Mouse (Mus musculus): ENCODE measurements at regions not wholly inside any gene's neighbourhood (a gene's known extent, or its start where the extent isn't known, plus 50 kb on each side); places are given as distances from the start of the nearest gene placed in this dataset.

GRCm38 (mm10) chr8:103955568-103956260 lies 145.7 kb upstream of the Cdh5 start:
- TF ChIP-seq HCFC1 (IDR thresholded peaks at IDR 0.05; ENCODE audit: borderline replicate concordance, insufficient read depth, low read length) (no peak), CHD2 (IDR thresholded peaks at IDR 0.05; ENCODE audit: low read depth, low read length) (no peak), ZNF384 (IDR thresholded peaks at IDR 0.05; ENCODE audit: low read depth, low read length) (no peak), MAFK (IDR thresholded peaks at IDR 0.05; ENCODE audit: insufficient read depth, low read depth, low read length) (no peak)
